Mouse (Mus musculus) CH12.LX (cell line): ENCODE data around the gene Gm14214. TPM values are rescaled to one million over a fixed set of nuclear protein-coding genes. Genes with fewer than 3 reads are reported as not detected.

Experiments used
- DNase-seq: peaks from one replicate; pipeline ENCODE4 v3.0.0-alpha.2; 2013; ENCODE audit errors: extremely low read depth
- H3K27ac ChIP-seq: 2 replicates; pipeline ENCODE4 v1.5.1; 2012; ENCODE audit warnings: low read depth, mild to moderate bottlenecking, control low read depth, moderate library complexity; ENCODE audit not compliant: insufficient read depth
- H3K27me3 ChIP-seq: replicated peaks from 2 replicates; pipeline ENCODE3; 2012; ENCODE audit warnings: inconsistent platforms
- H3K36me3 ChIP-seq, 2 experiments: replicated peaks in 1 of 2; 2 replicates each; pipeline versions ENCODE3 to v1.6.1; 2012; ENCODE audit warnings: inconsistent platforms in 1 of 2, low read length in 1 of 2, mild to moderate bottlenecking in 1 of 2, mixed read lengths in 1 of 2, moderate library complexity in 1 of 2; ENCODE audit not compliant: control insufficient read depth in 1 of 2, insufficient read depth in 1 of 2
- H3K4me1 ChIP-seq, 2 experiments: 2 replicates each; pipeline ENCODE4 v1.6.1; 2012; ENCODE audit warnings: inconsistent platforms in 1 of 2, moderate library complexity in 1 of 2; ENCODE audit not compliant: insufficient read depth in 2 of 2, control insufficient read depth in 1 of 2
- H3K4me2 ChIP-seq: 2 replicates; pipeline ENCODE4 v1.6.1; 2012; ENCODE audit warnings: low read depth, mild to moderate bottlenecking, control low read depth; ENCODE audit not compliant: poor library complexity, insufficient read depth, severe bottlenecking
- H3K4me3 ChIP-seq, 3 experiments: fragments of 150-350 bp in 1 of 3; sonication (generic) in 1 of 3; replicated peaks in 1 of 3; 2 replicates each; pipeline versions ENCODE3 to v1.5.1; 2011 to 2012; ENCODE audit warnings: low read depth in 2 of 3, low read length in 2 of 3, mild to moderate bottlenecking in 2 of 3, moderate library complexity in 2 of 3, control low read depth in 1 of 3, improper control_type of control experiment in 1 of 3, inconsistent platforms in 1 of 3, mixed read lengths in 1 of 3; ENCODE audit not compliant: poor library complexity in 1 of 3
- H3K79me2 ChIP-seq: replicated peaks from 2 replicates; pipeline ENCODE4 v1.6.1; 2012; ENCODE audit warnings: mild to moderate bottlenecking, moderate library complexity; ENCODE audit not compliant: control insufficient read depth, poor library complexity, insufficient read depth, severe bottlenecking; ENCODE audit errors: extremely low read depth
- H3K9ac ChIP-seq: 2 replicates; pipeline ENCODE4 v1.6.1; 2012; ENCODE audit warnings: low read depth, mild to moderate bottlenecking, control low read depth, moderate library complexity; ENCODE audit not compliant: insufficient read depth
- H3K9me3 ChIP-seq: replicated peaks from 2 replicates; pipeline ENCODE3; 2012; ENCODE audit warnings: low read length, inconsistent platforms, mixed read lengths
- BHLHE40 ChIP-seq: IDR thresholded peaks from 2 replicates; pipeline ENCODE4 v1.6.1; 2011; ENCODE audit warnings: mild to moderate bottlenecking, low read depth, low read length, improper control_type of control experiment
- CHD1 ChIP-seq: IDR thresholded peaks from 2 replicates; pipeline ENCODE4 v1.6.1; 2012; ENCODE audit warnings: low read depth, low read length, improper control_type of control experiment, inconsistent platforms
- CTCF ChIP-seq, 2 experiments: IDR thresholded peaks in 1 of 2; conservative IDR thresholded peaks in 1 of 2; 2 replicates each; pipeline ENCODE4 v1.5.1; 2011 to 2012; ENCODE audit warnings: low read depth in 2 of 2, low read length in 2 of 2, improper control_type of control experiment in 1 of 2, inconsistent platforms in 1 of 2, mild to moderate bottlenecking in 1 of 2, moderate library complexity in 1 of 2
- E2F4 ChIP-seq: IDR thresholded peaks from 2 replicates; pipeline ENCODE4 v1.6.1; 2011; ENCODE audit warnings: low read depth, low read length, improper control_type of control experiment; ENCODE audit not compliant: insufficient replicate concordance
- ELF1 ChIP-seq: IDR thresholded peaks from 2 replicates; pipeline ENCODE4 v1.6.1; 2014; ENCODE audit warnings: low read depth, mild to moderate bottlenecking, inconsistent platforms, low read length, improper control_type of control experiment
- ETS1 ChIP-seq: conservative IDR thresholded peaks from 2 replicates; pipeline ENCODE4 v1.6.1; 2012; ENCODE audit warnings: low read depth, mild to moderate bottlenecking, inconsistent platforms, low read length, improper control_type of control experiment, moderate library complexity
- GABPA ChIP-seq: IDR thresholded peaks from 2 replicates; pipeline ENCODE4 v1.6.1; 2012; ENCODE audit warnings: low read depth, low read length, improper control_type of control experiment, inconsistent platforms; ENCODE audit not compliant: insufficient replicate concordance
- HCFC1 ChIP-seq: IDR thresholded peaks from 2 replicates; pipeline ENCODE4 v1.6.1; 2012; ENCODE audit warnings: low read depth, mild to moderate bottlenecking, inconsistent platforms, low read length, improper control_type of control experiment
- IRF4 ChIP-seq: IDR thresholded peaks from 2 replicates; pipeline ENCODE4 v1.6.1; 2014; ENCODE audit warnings: low read depth, mild to moderate bottlenecking, inconsistent platforms, low read length, improper control_type of control experiment
- JUND ChIP-seq: conservative IDR thresholded peaks from 2 replicates; pipeline ENCODE4 v1.6.1; 2011; ENCODE audit warnings: low read depth, low read length, improper control_type of control experiment
- KAT2A ChIP-seq: IDR thresholded peaks from 2 replicates; pipeline ENCODE4 v1.6.1; 2012; ENCODE audit warnings: low read length, improper control_type of control experiment, inconsistent platforms; ENCODE audit not compliant: insufficient replicate concordance
- MAFK ChIP-seq: IDR thresholded peaks from 2 replicates; pipeline ENCODE4 v1.6.1; 2011; ENCODE audit warnings: low read length, improper control_type of control experiment; ENCODE audit not compliant: insufficient replicate concordance
- MAX ChIP-seq: IDR thresholded peaks from 2 replicates; pipeline ENCODE4 v1.6.1; 2011; ENCODE audit warnings: low read length, improper control_type of control experiment
- MAZ ChIP-seq: IDR thresholded peaks from 2 replicates; pipeline ENCODE4 v1.6.1; 2012; ENCODE audit warnings: low read depth, mild to moderate bottlenecking, inconsistent platforms, low read length, improper control_type of control experiment, moderate library complexity
- MEF2A ChIP-seq: IDR thresholded peaks from 2 replicates; pipeline ENCODE4 v1.6.1; 2014; ENCODE audit warnings: low read depth, mild to moderate bottlenecking, inconsistent platforms, low read length, improper control_type of control experiment, borderline replicate concordance
- MYC ChIP-seq: IDR thresholded peaks from 2 replicates; pipeline ENCODE4 v1.6.1; 2011; ENCODE audit warnings: low read depth, mild to moderate bottlenecking, improper control_type of control experiment, low read length
- NRF1 ChIP-seq: IDR thresholded peaks from 2 replicates; pipeline ENCODE4 v1.6.1; 2014; ENCODE audit warnings: low read depth, mild to moderate bottlenecking, inconsistent platforms, low read length, improper control_type of control experiment, moderate library complexity
- RAD21 ChIP-seq: IDR thresholded peaks from 2 replicates; pipeline ENCODE4 v1.6.1; 2011; ENCODE audit warnings: low read depth, mild to moderate bottlenecking, low read length, improper control_type of control experiment, moderate library complexity
- TBP ChIP-seq: conservative IDR thresholded peaks from 2 replicates; pipeline ENCODE4 v1.6.1; 2011; ENCODE audit warnings: low read depth, low read length, improper control_type of control experiment
- TCF12 ChIP-seq: IDR thresholded peaks from 2 replicates; pipeline ENCODE4 v1.6.1; 2014; ENCODE audit warnings: low read depth, mild to moderate bottlenecking, inconsistent platforms, low read length, improper control_type of control experiment
- UBTF ChIP-seq: IDR thresholded peaks from 2 replicates; pipeline ENCODE4 v1.6.1; 2012; ENCODE audit warnings: low read depth, mild to moderate bottlenecking, inconsistent platforms, low read length, improper control_type of control experiment, moderate library complexity
- USF1 ChIP-seq: IDR thresholded peaks from 2 replicates; pipeline ENCODE4 v1.6.1; 2014; ENCODE audit warnings: low read depth, mild to moderate bottlenecking, inconsistent platforms, low read length, improper control_type of control experiment
- ZKSCAN1 ChIP-seq: IDR thresholded peaks from 2 replicates; pipeline ENCODE4 v1.6.1; 2012; ENCODE audit warnings: low read depth, inconsistent platforms, low read length, improper control_type of control experiment, borderline replicate concordance
- ZMIZ1 ChIP-seq: IDR thresholded peaks from 2 replicates; pipeline ENCODE4 v1.6.1; 2012; ENCODE audit warnings: low read depth, mild to moderate bottlenecking, inconsistent platforms, low read length, improper control_type of control experiment
- ZNF384 ChIP-seq: IDR thresholded peaks from 2 replicates; pipeline ENCODE4 v1.6.1; 2012; ENCODE audit warnings: low read depth, low read length, improper control_type of control experiment, inconsistent platforms
- dilution Hi-C: fragments of 300-500 bp; cut with MboI; formaldehyde crosslinking; loops from 2 replicates; pipeline ENCODE4 v1.14.3; 2020; ENCODE audit warnings: low sequenced_read_pairs; ENCODE audit not compliant: extremely low pct_unique_long_range_greater_than_20kb, extremely low pct_ligation_motif_present
- in situ Hi-C: fragments of 300-500 bp; cut with MboI; formaldehyde crosslinking; loops from 3 replicates; pipeline ENCODE4 v1.14.3; 2019; ENCODE audit warnings: low sequenced_read_pairs, low pct_ligation_motif_present, low pct_unique_long_range_greater_than_20kb, mixed read lengths
- polyA plus RNA-seq: library from polyadenylated mRNA; unstranded; fragments of >175 nt; gene quantifications from 2 replicates; pipeline ENCODE4 v1.2.1, GENCODE M21; 2012; ENCODE audit warnings: low read depth; ENCODE audit not compliant: insufficient read length
- total RNA-seq, 2 experiments: library from RNA; depleted of rRNA; stranded (reverse); fragments of 300-350 nt in 1 of 2; fragments of >200 nt in 1 of 2; gene quantifications; 2 replicates each; pipeline ENCODE4 v1.2.3; 2012 to 2014

Gene Gm14214
- total and polyA plus RNA-seq, 3 experiments: 0.41 TPM; not detected in 2

- H3K79me2 ChIP-seq: no peaks in the 10 kb centered on the region
- in situ Hi-C loops (no loop called here), dilution Hi-C loops (no loop called here)
- DNase-seq: no peak
- no peak overlapping the region for H3K4me2 ChIP-seq
- H3K27ac ChIP-seq: no peak overlapping the region
- peaks cover 2 to 7% of the 10 kb centered on the region in 2 experiments; a peak in 3 of 4 replicates for H3K4me1 ChIP-seq
- no peak overlapping the region for H3K9ac ChIP-seq
- H3K4me3 ChIP-seq: no peak overlapping the region
- TF ChIP-seq E2F4 (no peak), RAD21 (no peak), CTCF (conservative IDR thresholded peaks at IDR 0.05 in 1 of 2, IDR thresholded peaks at IDR 0.05 in 1 of 2; ENCODE audit: low read depth in 2 of 2, low read length in 2 of 2) (no peak), ZNF384 (no peak), NRF1 (no peak), MAX (no peak), BHLHE40 (no peak), MAZ (no peak), GABPA (no peak), UBTF (no peak), ZKSCAN1 (no peak), TCF12 (no peak), JUND (no peak), ZMIZ1 (no peak), MYC (no peak), CHD1 (no peak), ETS1 (no peak), USF1 (no peak)
- H3K36me3 ChIP-seq: no peaks in the 10 kb centered on the region
- no peaks in the 10 kb centered on the region for H3K27me3 ChIP-seq
- no peaks in the 10 kb centered on the region for H3K9me3 ChIP-seq
These were observed 13.2 kb upstream of the Gm14214 start for GRCm38 (mm10) chr2:154782856-154783650.

- no peaks in the 10 kb centered on the region for H3K27me3 ChIP-seq
- TF ChIP-seq RAD21 (no peak), IRF4 (no peak), ZNF384 (no peak), MAFK (no peak), USF1 (no peak), HCFC1 (no peak), TCF12 (no peak), MEF2A (no peak), ELF1 (no peak), TBP (no peak), KAT2A (no peak)
- DNase-seq: no peak
- dilution Hi-C loops: no loop called here
- no peaks in the 10 kb centered on the region for H3K79me2 ChIP-seq
- in situ Hi-C loops: no loop called here
- no peak overlapping the region for H3K4me3 ChIP-seq
- H3K4me1 ChIP-seq: peaks cover 4 to 9% of the 10 kb centered on the region in 2 experiments; a peak in 3 of 4 replicates
- H3K9me3 ChIP-seq: no peaks in the 10 kb centered on the region
- no peak overlapping the region for H3K4me2 ChIP-seq
- no peak overlapping the region for H3K9ac ChIP-seq
- no peaks in the 10 kb centered on the region for H3K36me3 ChIP-seq
- no peak overlapping the region for H3K27ac ChIP-seq
These were observed 12.5 kb upstream of the Gm14214 start for GRCm38 (mm10) chr2:154782361-154782760.
